8 mouse cellular contexts compared by ENCODE assay signal in the genomic region with DNA sequence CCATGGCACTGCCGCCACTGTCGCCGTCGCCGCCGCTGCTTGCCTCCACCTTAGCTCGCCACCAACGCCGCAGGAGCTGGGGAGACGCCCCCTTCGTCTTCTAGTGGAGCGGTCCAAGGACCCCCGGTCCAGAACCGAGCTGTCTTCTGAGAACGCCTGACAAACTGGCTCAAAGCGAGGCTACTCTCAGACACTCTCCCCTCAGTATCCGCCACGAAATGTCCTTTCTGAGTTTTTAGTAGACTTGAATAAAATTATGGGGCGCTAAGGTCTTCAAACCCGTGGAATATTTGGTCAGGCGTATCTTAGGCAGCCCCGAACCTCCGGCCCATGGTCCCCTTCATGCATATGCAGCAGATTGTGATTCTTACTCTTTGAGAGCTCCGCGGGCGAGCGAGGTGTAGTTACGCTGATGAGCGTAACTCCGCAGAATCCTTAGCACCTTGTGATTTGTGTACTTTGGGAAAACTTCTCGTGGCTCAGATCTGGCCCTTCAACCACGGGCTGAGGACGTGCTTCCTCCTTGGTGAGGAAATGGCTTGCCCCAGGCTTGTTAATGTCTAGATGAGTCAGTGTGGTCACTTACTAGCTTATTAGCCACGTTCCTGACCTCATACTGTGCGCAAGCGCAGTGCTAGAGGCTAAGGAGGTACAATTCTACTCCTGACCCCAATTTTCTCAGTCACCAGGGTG. TPM values are rescaled to one million over a fixed set of nuclear protein-coding genes. Genes with fewer than 3 reads are reported as not detected.
DNase-seq lines count a peak whose midpoint lies in the region; ATAC-seq and TF ChIP-seq lines count a peak whose summit lies in the region.

No protein-coding gene starts in this region.

- WGBS in embryonic facial prominence, embryonic 13.5 days, result under 1% methylated on average over 36 of the region's 36 CpGs
- WGBS in limb, embryonic 11.5 days, result under 1% methylated on average over 36 of the region's 36 CpGs
- WGBS in midbrain, embryonic 13.5 days, result 0% methylated on average over 36 of the region's 36 CpGs
- WGBS in small intestine, adult 2 months, result under 1% methylated on average over 36 of the region's 36 CpGs

- peak overlapping the region; percentile 97 for H3K9ac ChIP-seq in embryonic facial prominence, embryonic 13.5 days
- peak overlapping the region; percentile 93 for H3K9ac ChIP-seq in limb, embryonic 11.5 days (ENCODE audit: low read length)
- peak overlapping the region; percentile 99 for H3K9ac ChIP-seq in midbrain, embryonic 13.5 days (replicated peaks)

- DNase-seq in 3T3-L1 (ENCODE audit: low read depth, low spot score), result peak; percentile 96
- DNase-seq in adrenal gland, postnatal 4 days (ENCODE audit: low spot score in 2 of 2), result peak; percentile 58 to 75
- DNase-seq in heart, adult 18-20 months, result peak; percentile 91 to 96
- DNase-seq in kidney, adult 18-20 months, result peak; percentile 95
- peak; percentile 90 for DNase-seq in limb, embryonic 11.5 days (ENCODE audit: low spot score)

- peaks cover 27% of the 10 kb centered on the region for H3K36me3 ChIP-seq in embryonic facial prominence, embryonic 13.5 days
- H3K36me3 ChIP-seq in limb, embryonic 11.5 days (ENCODE audit: control insufficient read depth, insufficient read depth, low read length), result peaks cover 8% of the 10 kb centered on the region
- peaks cover 27% of the 10 kb centered on the region for H3K36me3 ChIP-seq in midbrain, embryonic 13.5 days
- no peaks in the 10 kb centered on the region for H3K36me3 ChIP-seq in small intestine, adult 2 months (ENCODE audit: control insufficient read depth, insufficient read depth, low read length)

- no peak; the same call in 1 of the 2 replicates for TF ChIP-seq POLR2A in small intestine, adult 2 months (IDR thresholded peaks at IDR 0.05; ENCODE audit: low read depth, low read length)

- peak; percentile 77 for ATAC-seq in embryonic facial prominence, embryonic 13.5 days (ENCODE audit: insufficient number of reproducible peaks, insufficient read depth, low FRiP score, low TSS enrichment, low read depth)
- ATAC-seq in limb, embryonic 11.5 days (ENCODE audit: insufficient number of reproducible peaks, low FRiP score, low TSS enrichment, low read depth), result peak; percentile 71; the same call in 1 of the 2 replicates
- peak; percentile 83 for ATAC-seq in midbrain, embryonic 13.5 days

- peak overlapping the region; percentile 86 for H3K4me2 ChIP-seq in embryonic facial prominence, embryonic 13.5 days
- H3K4me2 ChIP-seq in limb, embryonic 11.5 days (ENCODE audit: low read depth, severe bottlenecking), result peak overlapping the region; percentile 64
- peak overlapping the region; percentile 77 for H3K4me2 ChIP-seq in midbrain, embryonic 13.5 days (replicated peaks)

- no peaks in the 10 kb centered on the region for H3K27me3 ChIP-seq in embryonic facial prominence, embryonic 13.5 days
- H3K27me3 ChIP-seq in limb, embryonic 11.5 days (ENCODE audit: control insufficient read depth, insufficient read depth, low read length), result no peaks in the 10 kb centered on the region
- H3K27me3 ChIP-seq in midbrain, embryonic 13.5 days, result no peaks in the 10 kb centered on the region
- H3K27me3 ChIP-seq in small intestine, adult 2 months (ENCODE audit: control insufficient read depth, insufficient read depth, low read length), result no peaks in the 10 kb centered on the region

- peak overlapping the region; percentile 90 for H3K27ac ChIP-seq in embryonic facial prominence, embryonic 13.5 days
- peak overlapping the region; percentile 78 for H3K27ac ChIP-seq in limb, embryonic 11.5 days (replicated peaks; ENCODE audit: low read depth, low read length)
- peak overlapping the region; percentile 92 for H3K27ac ChIP-seq in midbrain, embryonic 13.5 days
- peak overlapping the region; percentile 98 for H3K27ac ChIP-seq in small intestine, adult 2 months (ENCODE audit: insufficient read depth, low read depth, low read length)

- H3K9me3 ChIP-seq in embryonic facial prominence, embryonic 13.5 days, result peaks cover 17% of the 10 kb centered on the region
- H3K9me3 ChIP-seq in limb, embryonic 11.5 days (ENCODE audit: control insufficient read depth, low read length), result peaks cover 3% of the 10 kb centered on the region; the same call in 1 of the 2 replicates
- H3K9me3 ChIP-seq in midbrain, embryonic 13.5 days, result peaks cover 19% of the 10 kb centered on the region; the same call in 1 of the 2 replicates

- H3K4me3 ChIP-seq in embryonic facial prominence, embryonic 13.5 days, result peak overlapping the region; percentile 96
- peak overlapping the region; percentile 99 for H3K4me3 ChIP-seq in limb, embryonic 11.5 days (ENCODE audit: low read depth, low read length)
- peak overlapping the region; percentile 92 for H3K4me3 ChIP-seq in midbrain, embryonic 13.5 days (replicated peaks)
- peak overlapping the region; percentile 86 for H3K4me3 ChIP-seq in small intestine, adult 2 months (ENCODE audit: low read depth, low read length)

- peaks cover 37% of the 10 kb centered on the region for H3K4me1 ChIP-seq in embryonic facial prominence, embryonic 13.5 days
- H3K4me1 ChIP-seq in limb, embryonic 11.5 days (ENCODE audit: control insufficient read depth, insufficient read depth, low read length), result peaks cover 11% of the 10 kb centered on the region
- H3K4me1 ChIP-seq in midbrain, embryonic 13.5 days (replicated peaks), result peaks cover 58% of the 10 kb centered on the region
- peaks cover 11% of the 10 kb centered on the region; the same call in 1 of the 2 replicates for H3K4me1 ChIP-seq in small intestine, adult 2 months (ENCODE audit: control insufficient read depth, insufficient read depth, insufficient read length, low read length)

- 0 out of 2 replicates have a peak, but pooled peaks have one; percentile 1 for TF ChIP-seq CTCF in small intestine, adult 2 months (IDR thresholded peaks at IDR 0.05; ENCODE audit: extremely low read depth, insufficient read length, insufficient replicate concordance, low read depth, low read length)

RNA-seq across cellular contexts. Expression of gene Blcap, which starts 4.7 kb away (rescaled TPM):
- total RNA-seq in adrenal gland, postnatal 4 days (2021), result 100 to 1,000 TPM; 103 to 104 TPM
- 66.7 and 68.7 TPM in 2 replicates for polyA plus RNA-seq in embryonic facial prominence, embryonic 13.5 days (2015; fragmentation: Nextera tagmentation; extraction: Ambion mirVana)
- total RNA-seq in heart, adult 18-20 months (2021), result 10 to 100 TPM; 55.1 to 56.2 TPM
- 73.8 and 76.0 TPM in 2 replicates for polyA plus RNA-seq in limb, embryonic 11.5 days (2014; fragmentation: Nextera tagmentation; extraction: Ambion mirVana)
- polyA plus RNA-seq in midbrain, embryonic 13.5 days (2015; fragmentation: Nextera tagmentation; extraction: Ambion mirVana), result 246 and 256 TPM in 2 replicates
- polyA plus RNA-seq in small intestine, adult 2 months (2012; rRNA removed), result 15.7 and 30.8 TPM in 2 replicates

RNA-seq across cellular contexts. Expression of gene Nnat, which starts 6.5 kb away (rescaled TPM):
- 100 to 1,000 TPM; 380 to 391 TPM for total RNA-seq in adrenal gland, postnatal 4 days (2021)
- 732 and 923 TPM in 2 replicates for polyA plus RNA-seq in embryonic facial prominence, embryonic 13.5 days (2015; fragmentation: Nextera tagmentation; extraction: Ambion mirVana)
- 1 to 10 TPM in 1 of 2 experiments, under 1 TPM in 1; 0.36 to 3.1 TPM for total RNA-seq in heart, adult 18-20 months (2021)
- 1,283 and 1,480 TPM in 2 replicates for polyA plus RNA-seq in limb, embryonic 11.5 days (2014; fragmentation: Nextera tagmentation; extraction: Ambion mirVana)
- 8,644 and 8,868 TPM in 2 replicates for polyA plus RNA-seq in midbrain, embryonic 13.5 days (2015; fragmentation: Nextera tagmentation; extraction: Ambion mirVana)
- polyA plus RNA-seq in small intestine, adult 2 months (2012; rRNA removed), result 5.2 and 9.5 TPM in 2 replicates

Comparison
In these comparisons a context has a peak if more than half of its experiments do, and no peak if none do; other contexts are left out.
1. Peak in every context shown above with its lines: DNase-seq, ATAC-seq, H3K4me3 ChIP-seq and H3K27ac ChIP-seq.
2. RNA of gene Nnat, which starts 6.5 kb away (polyA plus RNA-seq): 8,644 to 8,868 TPM in midbrain, embryonic 13.5 days, 1,283 to 1,480 TPM in limb, embryonic 11.5 days and 732 to 923 TPM in embryonic facial prominence, embryonic 13.5 days; 5.2 to 9.5 TPM in small intestine, adult 2 months; every median in the first group is over 10 times any median in the second.